Mouse (Mus musculus): ENCODE data around the gene L2hgdh. TPM values are rescaled to one million over a fixed set of nuclear protein-coding genes. Genes with fewer than 3 reads are reported as not detected.

L2hgdh gene
- total and polyA plus RNA-seq, 2 experiments from 2014 or later, result 8.5 to 13.3 TPM

DNA sequence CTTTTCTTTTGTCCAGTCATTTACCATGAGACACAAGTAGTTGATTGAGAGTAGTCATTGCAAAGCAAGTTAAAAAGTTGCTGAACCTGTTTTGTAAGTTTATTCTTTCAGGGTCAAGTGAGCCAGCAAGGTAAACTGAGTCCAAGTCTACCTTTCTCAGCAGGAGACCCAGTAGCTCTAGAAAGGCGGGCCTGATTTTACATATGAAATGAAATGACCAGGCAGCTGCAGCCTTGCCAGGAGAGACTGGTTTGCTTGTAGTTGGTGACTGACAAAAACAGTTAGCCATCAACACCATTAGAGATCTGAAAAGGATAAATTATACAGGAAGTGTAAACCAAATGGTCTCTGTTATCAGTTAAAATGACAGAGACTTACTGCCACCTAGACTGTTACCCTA lies 5.6 kb upstream of the L2hgdh start:
- Histone ChIP-seq H3K27me3 (ENCODE audit: insufficient read depth, low read length) (no peaks in the 10 kb centered on the region), H3K4me1 (ENCODE audit: insufficient read depth) (0 out of 2 replicates have a peak, but pooled peaks cover 2% of the 10 kb centered on the region), H3K36me3 (ENCODE audit: insufficient read depth) (no peaks in the 10 kb centered on the region), H3K4me2 (ENCODE audit: low read depth) (no peak overlapping the region), H3K4me3 (ENCODE audit: low read depth, low read length) (no peak overlapping the region), H3K9ac (no peak overlapping the region), H3K27ac (ENCODE audit: low read depth, low read length) (no peak overlapping the region), H3K9me3 (ENCODE audit: low read length) (no peaks in the 10 kb centered on the region)
- 87% methylated on average over 1 of the region's 1 CpGs for WGBS
- no peak for TF ChIP-seq CTCF (IDR thresholded peaks at IDR 0.05; ENCODE audit: low read depth)
- DNase-seq (no peak), ATAC-seq (no peak)

DNA sequence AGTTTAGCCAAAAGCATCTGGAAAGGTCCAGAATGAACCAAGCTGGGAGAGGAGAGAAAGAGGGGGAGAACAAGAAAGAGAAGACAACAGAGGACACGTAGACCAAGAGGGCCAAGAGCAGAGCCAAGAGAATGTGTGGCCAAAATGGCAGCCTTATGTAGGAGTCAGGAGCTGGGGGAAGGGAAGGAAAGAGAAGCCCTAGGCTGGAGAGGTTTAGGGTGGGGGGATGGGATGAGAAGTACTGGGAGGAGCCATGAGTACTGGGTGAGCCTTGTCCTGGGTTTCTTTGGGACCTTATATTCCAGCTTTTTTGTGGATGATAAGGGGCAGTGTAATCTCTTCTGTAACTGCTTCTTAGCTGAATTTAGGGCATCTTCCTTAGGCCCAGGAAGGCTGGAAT lies 4.6 kb upstream of the L2hgdh start:
- no peak overlapping the region for H3K4me3 ChIP-seq (ENCODE audit: low read depth, low read length)
- H3K4me1 ChIP-seq (ENCODE audit: insufficient read depth), result peaks cover 7% of the 10 kb centered on the region
- no peaks in the 10 kb centered on the region for H3K9me3 ChIP-seq (ENCODE audit: low read length)
- ATAC-seq, result no peak
- no peak overlapping the region for H3K4me2 ChIP-seq (ENCODE audit: low read depth)
- H3K36me3 ChIP-seq (ENCODE audit: insufficient read depth), result no peaks in the 10 kb centered on the region
- no peak overlapping the region for H3K27ac ChIP-seq (ENCODE audit: low read depth, low read length)
- WGBS, result 74% methylated on average over 1 of the region's 1 CpGs
- TF ChIP-seq CTCF (IDR thresholded peaks at IDR 0.05; ENCODE audit: low read depth), result no peak
- no peak for DNase-seq
- H3K27me3 ChIP-seq (ENCODE audit: insufficient read depth, low read length), result no peaks in the 10 kb centered on the region
- no peak overlapping the region for H3K9ac ChIP-seq

DNA sequence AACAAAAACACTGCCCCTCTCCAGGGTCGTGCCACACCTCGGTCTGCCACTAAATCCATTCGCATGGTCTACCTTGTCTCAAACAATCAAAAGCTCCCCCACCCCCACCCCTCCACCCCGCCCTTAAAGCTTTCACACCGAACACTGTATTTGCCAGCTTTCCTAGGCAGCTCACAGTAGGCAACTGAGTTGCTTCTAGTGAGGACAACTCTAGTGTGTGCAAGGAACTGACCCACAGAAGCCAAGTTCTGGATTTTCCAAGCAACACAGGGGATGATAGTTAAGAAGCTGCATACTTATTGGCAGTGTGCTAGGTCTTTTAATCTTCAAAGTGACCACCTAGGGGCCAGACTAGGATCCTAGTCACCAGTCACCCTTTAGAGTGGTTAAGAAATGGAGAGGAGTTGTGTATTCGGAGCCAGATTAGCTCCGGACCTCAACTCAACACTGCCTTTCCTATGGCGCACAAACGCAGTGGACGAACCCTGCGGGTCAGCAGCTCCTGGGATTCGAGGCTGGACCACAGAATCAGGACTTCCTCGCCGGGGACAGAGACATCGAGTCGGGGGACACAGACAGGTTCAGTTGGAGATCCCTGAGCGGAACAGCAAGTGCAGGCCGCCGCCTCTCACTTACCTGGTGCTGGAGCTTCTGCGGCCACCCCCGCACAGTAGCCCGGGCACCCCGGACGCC lies 509 bp downstream of the L2hgdh start:
- no peak overlapping the region for H3K27ac ChIP-seq (ENCODE audit: low read depth, low read length)
- peak; percentile 19 for ATAC-seq

DNA sequence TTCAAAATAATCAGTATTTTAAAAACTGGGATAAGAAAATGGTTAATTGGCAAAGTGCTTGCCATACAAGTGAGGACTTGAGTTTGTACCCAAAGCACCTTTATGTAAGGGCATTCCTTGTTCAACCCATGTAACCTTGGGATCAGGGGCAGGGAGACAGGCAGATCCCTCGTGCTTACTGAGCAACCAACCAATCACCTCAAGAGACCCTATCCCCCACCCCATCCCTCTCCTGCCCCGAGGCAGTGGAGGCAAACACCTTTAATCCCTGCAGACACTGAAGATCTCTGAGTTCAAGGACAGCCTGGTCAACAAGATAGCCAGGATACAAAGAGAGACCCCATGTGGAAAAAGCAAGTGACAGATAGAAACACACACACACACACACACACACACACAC lies 1.3 kb downstream of the L2hgdh start:
- H3K27ac ChIP-seq (ENCODE audit: low read depth, low read length), result no peak overlapping the region
- TF ChIP-seq CTCF (IDR thresholded peaks at IDR 0.05; ENCODE audit: low read depth), result no peak
- peak overlapping the region; percentile 96 for H3K4me2 ChIP-seq (ENCODE audit: low read depth)
- H3K9me3 ChIP-seq (ENCODE audit: low read length), result no peaks in the 10 kb centered on the region
- H3K9ac ChIP-seq, result no peak overlapping the region
- H3K4me1 ChIP-seq (ENCODE audit: insufficient read depth), result peaks cover 14% of the 10 kb centered on the region
- ATAC-seq (no peak), DNase-seq (no peak)
- no peaks in the 10 kb centered on the region for H3K36me3 ChIP-seq (ENCODE audit: insufficient read depth)
- peak overlapping the region; percentile 60; the same call in 1 of the 2 replicates for H3K4me3 ChIP-seq (ENCODE audit: low read depth, low read length)
- 56% methylated on average over 2 of the region's 2 CpGs for WGBS
- no peaks in the 10 kb centered on the region for H3K27me3 ChIP-seq (ENCODE audit: insufficient read depth, low read length)

More for the DNA sequence above, 509 bp downstream of the L2hgdh start:
- no peaks in the 10 kb centered on the region for H3K9me3 ChIP-seq (ENCODE audit: low read length)
- H3K4me3 ChIP-seq (ENCODE audit: low read depth, low read length), result peak overlapping the region; percentile 60
- no peak for DNase-seq
- TF ChIP-seq CTCF (IDR thresholded peaks at IDR 0.05; ENCODE audit: low read depth), result no peak
- H3K36me3 ChIP-seq (ENCODE audit: insufficient read depth), result no peaks in the 10 kb centered on the region
- no peaks in the 10 kb centered on the region for H3K27me3 ChIP-seq (ENCODE audit: insufficient read depth, low read length)
- H3K9ac ChIP-seq, result peak overlapping the region; percentile 60
- H3K4me2 ChIP-seq (ENCODE audit: low read depth), result peak overlapping the region; percentile 96
- WGBS, result 2% methylated on average over 22 of the region's 24 CpGs
- H3K4me1 ChIP-seq (ENCODE audit: insufficient read depth), result peaks cover 14% of the 10 kb centered on the region

DNA sequence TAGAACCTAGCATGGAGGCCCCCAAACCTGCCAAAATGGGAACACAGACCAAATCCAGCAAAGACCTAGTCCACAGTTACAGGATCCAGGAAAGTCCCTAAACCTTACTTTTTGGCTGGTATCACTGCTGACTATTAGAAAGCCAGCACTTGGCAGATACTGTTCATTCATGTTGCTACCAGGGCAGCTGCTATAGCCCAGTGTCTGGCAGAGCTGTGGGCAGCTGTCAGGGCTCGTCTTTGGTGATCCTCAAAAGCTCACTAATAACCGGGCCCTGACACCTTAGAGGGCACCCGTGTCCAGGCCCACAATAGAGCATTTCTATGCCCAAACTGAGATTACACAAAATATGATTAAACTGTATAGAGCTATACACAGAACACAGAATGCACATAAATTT lies 1.8 kb downstream of the L2hgdh start:
- no peaks in the 10 kb centered on the region for H3K27me3 ChIP-seq (ENCODE audit: insufficient read depth, low read length)
- H3K4me2 ChIP-seq (ENCODE audit: low read depth), result no peak overlapping the region
- no peaks in the 10 kb centered on the region for H3K9me3 ChIP-seq (ENCODE audit: low read length)
- no peak for DNase-seq
- no peak overlapping the region for H3K4me3 ChIP-seq (ENCODE audit: low read depth, low read length)
- peaks cover 14% of the 10 kb centered on the region for H3K4me1 ChIP-seq (ENCODE audit: insufficient read depth)
- H3K9ac ChIP-seq, result no peak overlapping the region
- no peaks in the 10 kb centered on the region for H3K36me3 ChIP-seq (ENCODE audit: insufficient read depth)
- no peak for TF ChIP-seq CTCF (IDR thresholded peaks at IDR 0.05; ENCODE audit: low read depth)
- no peak overlapping the region for H3K27ac ChIP-seq (ENCODE audit: low read depth, low read length)
- WGBS, result 76% methylated on average over 3 of the region's 3 CpGs
- no peak for ATAC-seq

DNA sequence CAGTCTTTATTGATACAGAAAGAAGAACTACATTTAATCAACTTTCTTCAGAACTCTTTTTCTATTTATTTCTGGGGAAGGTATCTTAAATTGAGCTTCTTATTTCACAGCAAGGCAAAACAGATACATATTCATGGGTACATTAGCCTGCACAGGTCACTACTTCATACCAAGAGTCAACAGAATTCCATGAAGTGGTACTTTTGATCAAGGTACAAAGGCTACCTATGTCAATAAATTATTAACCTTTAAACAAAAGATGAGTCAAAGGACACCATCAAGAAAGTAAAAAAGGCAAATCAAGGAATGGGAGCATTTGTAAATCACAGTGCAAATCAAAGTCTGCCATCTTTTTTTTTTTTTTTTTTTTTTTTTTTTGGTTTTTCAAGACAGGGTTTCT lies 11.0 kb downstream of the L2hgdh start:
- H3K4me3 ChIP-seq (ENCODE audit: low read depth, low read length), result no peak overlapping the region
- DNase-seq (no peak), ATAC-seq (no peak)

DNA sequence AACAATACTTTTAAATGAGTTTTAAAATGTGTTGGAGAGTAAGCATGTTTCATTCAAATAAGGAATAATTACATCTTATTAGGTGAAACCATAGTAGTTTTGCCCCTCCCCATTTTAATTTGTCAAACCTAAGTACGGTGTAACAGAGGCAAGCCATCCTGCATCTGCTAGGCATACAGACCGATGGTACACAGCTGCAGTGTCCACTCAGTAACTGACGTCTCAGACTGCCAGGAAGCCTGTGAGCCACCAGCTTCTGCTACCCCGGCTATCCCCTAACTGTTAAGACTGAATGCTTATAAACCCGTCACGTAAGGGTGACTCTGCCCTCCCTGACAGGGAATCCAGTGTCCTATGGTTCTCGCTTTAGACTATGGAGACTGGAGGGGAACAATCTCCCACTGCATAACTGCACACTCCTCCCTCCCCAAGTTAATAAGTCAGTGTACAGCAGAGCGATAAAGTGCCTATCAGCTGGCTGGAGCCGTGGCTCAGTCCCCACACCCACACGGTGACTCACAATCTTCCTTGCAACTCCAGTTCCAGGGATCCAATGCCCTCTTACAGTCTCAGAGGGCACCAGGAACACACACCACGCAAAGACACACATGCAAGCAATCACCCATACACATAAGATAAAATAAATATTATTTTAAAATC lies 19.7 kb downstream of the L2hgdh start:
- Histone ChIP-seq H3K36me3 (ENCODE audit: insufficient read depth) (0 out of 2 replicates have a peak, but pooled peaks cover 3% of the 10 kb centered on the region), H3K27me3 (ENCODE audit: insufficient read depth, low read length) (no peaks in the 10 kb centered on the region), H3K4me2 (ENCODE audit: low read depth) (no peak overlapping the region), H3K4me3 (ENCODE audit: low read depth, low read length) (no peak overlapping the region), H3K4me1 (ENCODE audit: insufficient read depth) (no peaks in the 10 kb centered on the region), H3K27ac (ENCODE audit: low read depth, low read length) (no peak overlapping the region), H3K9me3 (ENCODE audit: low read length) (no peaks in the 10 kb centered on the region), H3K9ac (no peak overlapping the region)
- whole genome bisulfite sequencing, result 89% methylated on average over 11 of the region's 11 CpGs
- ATAC-seq (no peak), DNase-seq (no peak)
- no peak for TF ChIP-seq CTCF (IDR thresholded peaks at IDR 0.05; ENCODE audit: low read depth)

More for the DNA sequence above, 11.0 kb downstream of the L2hgdh start:
- Histone ChIP-seq H3K36me3 (ENCODE audit: insufficient read depth) (0 out of 2 replicates have a peak, but pooled peaks cover 4% of the 10 kb centered on the region), H3K27ac (ENCODE audit: low read depth, low read length) (no peak overlapping the region), H3K9ac (no peak overlapping the region), H3K4me2 (ENCODE audit: low read depth) (no peak overlapping the region), H3K4me1 (ENCODE audit: insufficient read depth) (no peaks in the 10 kb centered on the region), H3K9me3 (ENCODE audit: low read length) (no peaks in the 10 kb centered on the region), H3K27me3 (ENCODE audit: insufficient read depth, low read length) (no peaks in the 10 kb centered on the region)
- no peak for TF ChIP-seq CTCF (IDR thresholded peaks at IDR 0.05; ENCODE audit: low read depth)

Data from forebrain, postnatal 0 days (tissue).